Mouse (Mus musculus) MEL (cell line): Measurements from ENCODE around the gene Gm21394. TPM values are rescaled to one million over a fixed set of nuclear protein-coding genes. Genes with fewer than 3 reads are reported as not detected.
"Not testable (repeated sequence)": the region's sequence is repeated elsewhere in the genome, so short reads cannot be mapped to it uniquely, and the experiment has no call there.

Experiments
- DNase-seq: peaks from one replicate; pipeline ENCODE4 v3.0.0; 2011; ENCODE audit warnings: low read depth, low spot score
- H3K27ac ChIP-seq: 2 replicates; pipeline ENCODE4 v1.5.1; 2012; ENCODE audit warnings: low read depth, mild to moderate bottlenecking, control low read depth, low read length, moderate library complexity; ENCODE audit not compliant: control insufficient read depth
- H3K27me3 ChIP-seq, 2 experiments: fragments of 150-350 bp in 1 of 2; sonication (generic) in 1 of 2; 2 replicates each; pipeline ENCODE4 v1.6.1; 2012; ENCODE audit warnings: low read length in 2 of 2, mild to moderate bottlenecking in 2 of 2, improper control_type of control experiment in 1 of 2, moderate library complexity in 1 of 2; ENCODE audit not compliant: insufficient read depth in 2 of 2, control insufficient read depth in 1 of 2
- H3K36me3 ChIP-seq, 2 experiments: 2 replicates each; pipeline ENCODE4 v1.6.1; 2012 to 2014; ENCODE audit warnings: low read length in 2 of 2, improper control_type of control experiment in 1 of 2, inconsistent platforms in 1 of 2, mild to moderate bottlenecking in 1 of 2; ENCODE audit not compliant: insufficient read depth in 2 of 2, control insufficient read depth in 1 of 2
- H3K4me1 ChIP-seq, 2 experiments: fragments of 150-350 bp in 1 of 2; sonication (generic) in 1 of 2; 2 replicates each; pipeline ENCODE4 v1.6.1; 2012; ENCODE audit warnings: low read length in 2 of 2, improper control_type of control experiment in 1 of 2, mild to moderate bottlenecking in 1 of 2; ENCODE audit not compliant: insufficient read depth in 2 of 2, control insufficient read depth in 1 of 2
- H3K4me3 ChIP-seq, 2 experiments: fragments of 150-350 bp in 1 of 2; sonication (generic) in 1 of 2; 2 replicates each; pipeline ENCODE4 v1.5.1; 2012; ENCODE audit warnings: low read depth in 2 of 2, low read length in 2 of 2, mild to moderate bottlenecking in 2 of 2, moderate library complexity in 2 of 2, control low read depth in 1 of 2, improper control_type of control experiment in 1 of 2; ENCODE audit not compliant: control insufficient read depth in 1 of 2, insufficient read depth in 1 of 2
- H3K79me2 ChIP-seq: 2 replicates; pipeline ENCODE4 v1.6.1; 2012; ENCODE audit warnings: mild to moderate bottlenecking, low read length, moderate library complexity; ENCODE audit not compliant: control insufficient read depth, poor library complexity, insufficient read depth
- H3K9ac ChIP-seq: 2 replicates; pipeline ENCODE4 v1.6.1; 2012; ENCODE audit warnings: low read depth, mild to moderate bottlenecking, control low read depth, low read length, moderate library complexity; ENCODE audit not compliant: control insufficient read depth, poor library complexity, severe bottlenecking
- H3K9me3 ChIP-seq: fragments of 150-350 bp; sonication (generic); replicated peaks from 2 replicates; pipeline ENCODE4 v1.6.1; 2012; ENCODE audit warnings: mild to moderate bottlenecking, low read length, improper control_type of control experiment, moderate library complexity; ENCODE audit not compliant: insufficient read depth
- polyA plus RNA-seq, 2 experiments: library from polyadenylated mRNA; stranded (reverse) in 1 of 2; unstranded in 1 of 2; fragments of >175 nt in 1 of 2; fragments of >200 nt in 1 of 2; gene quantifications; 2 replicates each; pipeline versions ENCODE4 v1.2.1 to v1.2.4; 2012; ENCODE audit warnings: low replicate concordance in 2 of 2, low read depth in 1 of 2; ENCODE audit not compliant: insufficient read length in 2 of 2, insufficient read depth in 1 of 2, missing spikeins in 1 of 2
- total RNA-seq: library from RNA; depleted of rRNA; stranded (reverse); fragments of 300-350 nt; gene quantifications from 2 replicates; pipeline ENCODE4 v1.2.3, GENCODE M21; 2012; rRNA removed

Gm21394 gene
- total RNA-seq (not detected in 2 replicates), polyA plus RNA-seq (not detected)

GRCm38 (mm10) chrY:84564807-84565206 lies at the start of gene Gm21394:
Gene Gm21394 (minus strand): TSS chrY:84564907.
- H3K27ac ChIP-seq, H3K4me3 ChIP-seq, H3K36me3 ChIP-seq, H3K9ac ChIP-seq, H3K79me2 ChIP-seq, H3K27me3 ChIP-seq, H3K4me1 ChIP-seq, DNase-seq, H3K9me3 ChIP-seq: not testable (repeated sequence)

Other genes with a start within 250 kb of the Gm21394 start
- not detected in 2 replicates for gene Gm21409, start 181.8 kb upstream of the Gm21394 start, total RNA-seq
- not detected for gene Gm21409, start 181.8 kb upstream of the Gm21394 start, polyA plus RNA-seq